Mouse (Mus musculus): ENCODE data around the gene Stom.

Gene Stom

DNA sequence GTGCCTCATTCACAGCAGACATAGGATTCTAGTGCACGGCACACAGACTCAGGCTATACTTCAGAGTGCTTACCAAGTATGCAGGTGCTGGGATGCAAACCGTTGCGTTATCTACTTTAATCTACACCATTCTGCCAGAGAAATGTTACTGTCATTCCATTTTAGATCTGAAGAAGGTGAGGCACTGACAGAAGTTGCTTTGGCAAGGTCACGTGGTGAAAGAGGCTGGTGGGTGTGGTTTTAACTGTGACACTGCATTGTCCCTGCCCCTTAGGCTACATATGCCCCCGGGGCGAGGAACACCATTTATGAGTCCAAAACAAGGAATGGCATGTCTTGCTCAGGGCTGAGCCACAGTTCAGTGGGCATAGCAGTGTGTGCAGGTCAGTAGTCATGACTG lies 63.9 kb downstream of the Stom start:
- no peak for DNase-seq (ENCODE audit: low spot score in 2 of 2)

DNA sequence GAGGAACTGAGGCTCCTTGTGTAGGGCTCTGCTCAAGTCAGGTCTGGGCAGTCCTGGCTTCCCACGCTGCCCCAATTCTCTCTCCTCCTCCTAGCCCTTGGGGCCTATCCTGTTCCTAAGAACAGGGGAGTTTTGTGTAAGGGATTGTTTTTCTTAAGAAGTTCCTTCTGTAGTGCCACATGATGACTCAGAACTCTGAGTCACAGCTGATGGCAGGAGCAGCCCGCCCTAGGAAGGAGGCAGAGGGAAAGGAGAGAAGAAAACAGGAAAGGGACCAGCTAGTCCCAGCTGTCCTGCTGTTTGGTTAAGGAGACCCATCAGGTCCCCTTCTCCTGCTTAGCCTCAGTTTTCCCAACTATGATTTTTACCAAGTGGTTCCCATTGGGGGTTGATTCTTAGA lies 65.0 kb downstream of the Stom start:
- peak in 1 of 2 experiments; percentile 74 for DNase-seq (ENCODE audit: low spot score in 2 of 2)

DNA sequence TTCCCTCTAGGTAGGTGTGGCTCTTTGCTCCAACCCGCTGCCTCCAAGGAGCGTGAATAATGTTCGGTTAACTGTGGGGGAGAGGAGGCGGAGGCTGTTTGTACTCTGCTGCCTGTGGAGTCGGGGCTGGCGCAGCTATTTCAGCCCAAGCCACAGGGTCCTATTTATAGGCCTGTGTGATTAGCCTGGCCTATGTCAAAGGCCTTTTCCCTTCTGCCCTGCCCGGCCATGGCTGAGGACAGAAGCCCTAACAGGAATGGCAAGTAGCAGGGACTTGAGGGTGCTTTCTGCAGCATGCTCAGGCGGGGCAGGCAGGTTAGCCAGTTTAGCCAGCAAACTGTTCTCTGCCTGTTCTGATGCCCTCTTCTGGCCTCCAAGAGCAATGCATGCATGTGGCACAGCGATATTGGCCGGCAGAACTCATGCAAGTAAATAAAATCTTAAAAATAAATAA lies 66.2 kb downstream of the Stom start:
- peak in 1 of 2 experiments; percentile 65 for DNase-seq (ENCODE audit: low spot score in 2 of 2)

GRCm38 (mm10) chr2:35269716-35270260 lies 67.0 kb downstream of the Stom start:
- no peak for DNase-seq (ENCODE audit: low spot score in 2 of 2)

GRCm38 (mm10) chr2:35269136-35269535 lies 67.6 kb downstream of the Stom start:
- DNase-seq (ENCODE audit: low spot score in 2 of 2): no peak

- DNase-seq (ENCODE audit: low spot score in 2 of 2): no peak
Observed at GRCm38 (mm10) chr2:35267876-35268566, 68.8 kb downstream of the Stom start.

- DNase-seq (ENCODE audit: low spot score in 2 of 2): no peak
Observed at GRCm38 (mm10) chr2:35267156-35267875, 69.5 kb downstream of the Stom start.

- DNase-seq (ENCODE audit: low spot score in 2 of 2): no peak
Observed at GRCm38 (mm10) chr2:35266251-35266905, 70.4 kb downstream of the Stom start.

- DNase-seq (ENCODE audit: low spot score in 2 of 2): no peak
Observed at GRCm38 (mm10) chr2:35265775-35266174, 71.0 kb downstream of the Stom start.

DNA sequence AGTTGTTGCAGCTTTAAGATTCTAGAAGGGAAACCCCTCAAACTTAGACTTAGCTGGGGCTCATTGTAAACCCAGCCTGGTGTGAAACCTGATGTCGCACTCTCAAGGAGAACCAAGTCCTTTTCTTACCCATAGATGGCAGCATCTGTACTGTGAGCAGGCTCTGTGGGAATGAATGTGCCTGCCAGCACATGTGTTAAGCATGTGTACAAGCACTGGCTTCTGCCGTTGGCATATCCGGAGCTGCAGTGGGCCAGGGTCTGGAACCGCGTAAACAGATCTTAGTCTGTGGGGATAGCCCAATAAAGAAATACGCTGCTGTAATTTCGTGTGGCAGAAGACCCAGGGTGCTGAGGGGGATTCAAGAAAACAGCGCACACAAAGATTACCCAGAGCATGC lies 71.5 kb downstream of the Stom start:
- peak in 1 of 2 experiments; percentile 52 for DNase-seq (ENCODE audit: low spot score in 2 of 2)

DNA sequence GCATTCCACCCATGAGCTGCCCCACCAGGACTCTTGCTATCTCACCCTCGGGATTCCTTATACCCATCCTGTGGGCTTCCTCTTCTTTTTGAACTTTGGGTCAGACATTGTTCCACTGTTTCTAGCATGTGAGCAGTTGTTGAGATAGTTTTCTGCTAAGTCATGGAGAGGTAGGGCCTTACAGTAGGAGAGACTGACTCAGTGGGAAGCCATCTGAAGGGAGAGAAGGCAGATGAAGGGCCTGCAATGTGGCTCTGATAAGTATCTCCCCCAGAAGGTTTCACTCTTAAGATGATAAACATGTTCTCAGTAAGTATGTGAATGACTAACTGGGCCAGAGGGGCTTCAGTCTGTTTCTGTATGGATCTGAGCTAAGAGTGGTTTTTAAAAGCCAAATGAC lies 72.7 kb downstream of the Stom start:
- DNase-seq (ENCODE audit: low spot score in 2 of 2): no peak
